Mouse (Mus musculus) limb, embryonic 14.5 days (tissue): ENCODE measurements around the gene Zscan2. TPM values are rescaled to one million over a fixed set of nuclear protein-coding genes. Genes with fewer than 3 reads are reported as not detected.

Source experiments
- ATAC-seq: fragments of 200-750 bp; cut with Nextera tagmentation; 2 replicates; pipeline ENCODE4 v1.8.0; 2017; ENCODE audit warnings: low read depth, moderate number of reproducible peaks, moderate TSS enrichment; ENCODE audit not compliant: low FRiP score
- DNase-seq: peaks from one replicate; pipeline ENCODE4 v3.0.0-alpha.2; 2015; ENCODE audit warnings: low spot score
- H3K27ac ChIP-seq: fragments of 300-500 bp; sonication (generic); replicated peaks from 2 replicates; pipeline ENCODE4 v1.5.1; 2014; ENCODE audit warnings: low read depth, mild to moderate bottlenecking, low read length, moderate library complexity, mixed read lengths
- H3K27me3 ChIP-seq: fragments of 300-500 bp; sonication (generic); 2 replicates; pipeline ENCODE4 v1.6.1; 2014; ENCODE audit warnings: low read length, mixed read lengths; ENCODE audit not compliant: control insufficient read depth, insufficient read depth
- H3K36me3 ChIP-seq: fragments of 300-500 bp; sonication (generic); 2 replicates; pipeline ENCODE4 v1.6.1; 2014; ENCODE audit warnings: mild to moderate bottlenecking, low read length, moderate library complexity, mixed read lengths; ENCODE audit not compliant: control insufficient read depth, insufficient read depth
- H3K4me1 ChIP-seq: fragments of 300-500 bp; sonication (generic); 2 replicates; pipeline ENCODE4 v1.6.1; 2014; ENCODE audit warnings: antibody characterized with exemption, low read length, mixed read lengths; ENCODE audit not compliant: control insufficient read depth, insufficient read depth
- H3K4me2 ChIP-seq: fragments of 300-500 bp; sonication (generic); replicated peaks from 2 replicates; pipeline ENCODE4 v1.6.1; 2014; ENCODE audit warnings: low read depth, mild to moderate bottlenecking, low read length, moderate library complexity; ENCODE audit not compliant: severe bottlenecking
- H3K4me3 ChIP-seq: fragments of 300-500 bp; sonication (generic); replicated peaks from 2 replicates; pipeline ENCODE4 v1.5.1; 2014; ENCODE audit warnings: low read length
- H3K9ac ChIP-seq: fragments of 300-500 bp; sonication (generic); 2 replicates; pipeline ENCODE4 v1.6.1; 2014; ENCODE audit warnings: mild to moderate bottlenecking, low read depth, low read length, moderate library complexity; ENCODE audit not compliant: severe bottlenecking
- H3K9me3 ChIP-seq: fragments of 300-500 bp; sonication (generic); 2 replicates; pipeline ENCODE4 v1.6.1; 2016; ENCODE audit warnings: low read length; ENCODE audit not compliant: control insufficient read depth
- POLR2A ChIP-seq: fragments of 200-500 bp; IDR thresholded peaks from 2 replicates; pipeline ENCODE4 v1.8.0; 2012; ENCODE audit warnings: inconsistent platforms, mild to moderate bottlenecking, moderate library complexity, borderline replicate concordance; ENCODE audit not compliant: insufficient read depth, insufficient read length; ENCODE audit errors: extremely low read depth
- WGBS: fragments of 180-500 bp; shearing (Covaris S2); extraction: QIAGEN DNeasy Blood & Tissue Kit; methylation state at CpG from one replicate; pipeline ENCODE4 v1.1.7; 2014; 5-methylcytosine and 5-hydroxymethylcytosine counted together
- polyA plus RNA-seq, 2 experiments: library from polyadenylated mRNA; depleted of rRNA in 1 of 2; stranded (reverse) in 1 of 2; unstranded in 1 of 2; fragments of >200 nt; fragmentation: Nextera tagmentation in 1 of 2; extraction: Ambion mirVana in 1 of 2; gene quantifications; 2 replicates each; pipeline versions ENCODE4 v1.2.1 to v1.2.3; 2012 to 2014

Gene Zscan2
- polyA plus RNA-seq, 2 experiments: 2.7 to 19.8 TPM

GRCm38 (mm10) chr7:80868686-80869085 lies 8.0 kb downstream of the Zscan2 start:
- 0 out of 2 replicates have a peak, but pooled peaks cover 3% of the 10 kb centered on the region for H3K4me1 ChIP-seq
- WGBS: 88% methylated on average over 2 of the region's 2 CpGs
- H3K36me3 ChIP-seq: peaks cover 83% of the 10 kb centered on the region
- ATAC-seq: no peak
- no peak for DNase-seq
- no peak overlapping the region for H3K4me3 ChIP-seq
- H3K27ac ChIP-seq: no peak overlapping the region
- H3K9me3 ChIP-seq: no peaks in the 10 kb centered on the region
- H3K27me3 ChIP-seq: no peaks in the 10 kb centered on the region
- TF ChIP-seq POLR2A: no peak
- H3K4me2 ChIP-seq: no peak overlapping the region
- H3K9ac ChIP-seq: no peak overlapping the region

- no peaks in the 10 kb centered on the region for H3K27me3 ChIP-seq
- no peaks in the 10 kb centered on the region for H3K9me3 ChIP-seq
- no peaks in the 10 kb centered on the region for H3K4me1 ChIP-seq
- no peak overlapping the region for H3K9ac ChIP-seq
- H3K4me2 ChIP-seq: no peak overlapping the region
- no peak for TF ChIP-seq POLR2A
- ATAC-seq (no peak), DNase-seq (no peak)
- WGBS: 87% methylated on average over 5 of the region's 5 CpGs
- H3K4me3 ChIP-seq: no peak overlapping the region
- peaks cover 88% of the 10 kb centered on the region for H3K36me3 ChIP-seq
- H3K27ac ChIP-seq: no peak overlapping the region
Measured at GRCm38 (mm10) chr7:80873038-80873437, 12.3 kb downstream of the Zscan2 start.

- 93% methylated on average over 2 of the region's 2 CpGs for WGBS
- ATAC-seq: no peak
- no peaks in the 10 kb centered on the region for H3K9me3 ChIP-seq
- no peak overlapping the region for H3K4me3 ChIP-seq
- H3K4me2 ChIP-seq: no peak overlapping the region
- H3K27ac ChIP-seq: no peak overlapping the region
- H3K36me3 ChIP-seq: peaks cover 84% of the 10 kb centered on the region
- no peaks in the 10 kb centered on the region for H3K4me1 ChIP-seq
- no peak for TF ChIP-seq POLR2A
- H3K27me3 ChIP-seq: no peaks in the 10 kb centered on the region
- H3K9ac ChIP-seq: no peak overlapping the region
- DNase-seq: no peak
Measured at GRCm38 (mm10) chr7:80873631-80874030, 12.9 kb downstream of the Zscan2 start.

- Histone ChIP-seq H3K9me3 (no peaks in the 10 kb centered on the region), H3K4me3 (no peak overlapping the region), H3K4me1 (no peaks in the 10 kb centered on the region), H3K27me3 (no peaks in the 10 kb centered on the region), H3K4me2 (no peak overlapping the region), H3K27ac (no peak overlapping the region), H3K9ac (no peak overlapping the region), H3K36me3 (peaks cover 68% of the 10 kb centered on the region)
- no peak for TF ChIP-seq POLR2A
- 49% methylated on average over 37 of the region's 37 CpGs for WGBS
- DNase-seq (no peak), ATAC-seq (no peak)
Measured at GRCm38 (mm10) chr7:80875727-80876126, 15.0 kb downstream of the Zscan2 start.

- Histone ChIP-seq H3K4me2 (peak overlapping the region; percentile 43), H3K4me3 (peak overlapping the region; percentile 17), H3K9me3 (no peaks in the 10 kb centered on the region), H3K9ac (no peak overlapping the region), H3K27me3 (no peaks in the 10 kb centered on the region), H3K36me3 (peaks cover 2% of the 10 kb centered on the region; the same call in 1 of the 2 replicates), H3K4me1 (0 out of 2 replicates have a peak, but pooled peaks cover 4% of the 10 kb centered on the region), H3K27ac (no peak overlapping the region)
- peak; percentile 91 for DNase-seq
- peak; percentile 84 for ATAC-seq
- TF ChIP-seq POLR2A: no peak
- WGBS: 24% methylated on average over 14 of the region's 14 CpGs
Measured at GRCm38 (mm10) chr7:80882830-80883505, 22.2 kb downstream of the Zscan2 start.
